Mouse (Mus musculus): ENCODE data around the gene Cox11.

GRCm38 (mm10) chr11:90634661-90635060 lies 3.3 kb upstream of the Cox11 start:
- TF ChIP-seq CTCF (IDR thresholded peaks at IDR 0.05; ENCODE audit: control insufficient read depth, insufficient read depth, insufficient read length) (no peak), USF1 (IDR thresholded peaks at IDR 0.05; ENCODE audit: low read depth) (no peak), MAX (IDR thresholded peaks at IDR 0.05) (no peak)
